Mouse (Mus musculus): ENCODE data around the gene Palm.

The Palm gene

DNA sequence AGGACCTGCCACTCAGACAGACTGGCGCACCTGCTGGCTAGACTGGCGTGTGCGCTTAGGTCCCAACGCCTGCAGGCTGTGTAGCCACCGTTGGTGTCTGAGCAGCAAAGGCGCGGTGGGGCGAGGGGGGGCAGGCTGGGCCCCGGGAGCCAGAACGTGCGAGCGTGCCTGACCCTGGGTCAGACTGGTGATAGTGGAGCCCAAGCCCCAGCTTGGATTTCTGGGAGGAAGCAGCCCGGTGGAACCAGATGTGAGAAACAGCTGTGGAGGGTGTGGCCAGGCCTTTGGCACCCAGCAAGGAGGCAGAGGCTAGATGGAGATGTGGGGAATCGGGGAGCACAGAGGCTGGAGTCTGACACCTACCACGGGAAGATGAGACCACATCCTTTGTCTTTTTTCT is 4.0 kb downstream of the Palm start:
- no peak for DNase-seq (ENCODE audit: low read depth, low spot score)

DNA sequence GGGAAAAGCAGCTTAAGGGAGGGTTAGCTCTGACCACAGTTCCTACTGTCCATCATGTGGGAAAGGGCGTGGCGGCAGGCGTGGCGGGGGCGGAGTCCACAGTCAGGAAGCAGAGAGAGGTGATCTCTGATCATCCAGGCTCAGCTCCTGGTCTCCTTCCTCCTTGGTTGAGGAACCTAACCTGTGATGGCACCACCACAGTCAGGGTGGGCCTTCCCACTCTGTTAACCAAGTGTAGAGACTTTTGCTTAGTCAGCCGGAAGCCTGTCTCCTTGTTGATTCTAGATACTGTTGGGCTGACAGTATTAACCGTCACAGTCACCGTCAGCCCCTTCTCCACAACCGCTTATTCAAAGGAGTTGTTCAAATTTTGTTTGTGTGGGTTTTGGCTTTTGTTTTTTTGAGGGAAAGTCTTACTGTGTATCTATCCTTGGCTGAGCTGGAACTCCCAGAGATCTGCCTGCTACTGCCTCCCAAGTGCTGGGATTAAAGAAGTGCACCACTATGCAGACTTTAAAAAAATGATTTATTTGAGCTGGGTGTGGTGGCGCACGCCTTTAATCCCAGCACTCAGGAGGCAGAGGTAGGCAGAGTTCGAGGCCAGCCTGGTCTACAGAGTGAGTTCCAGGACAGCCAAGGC is 5.0 kb downstream of the Palm start:
- no peak for DNase-seq (ENCODE audit: low read depth, low spot score)

DNA sequence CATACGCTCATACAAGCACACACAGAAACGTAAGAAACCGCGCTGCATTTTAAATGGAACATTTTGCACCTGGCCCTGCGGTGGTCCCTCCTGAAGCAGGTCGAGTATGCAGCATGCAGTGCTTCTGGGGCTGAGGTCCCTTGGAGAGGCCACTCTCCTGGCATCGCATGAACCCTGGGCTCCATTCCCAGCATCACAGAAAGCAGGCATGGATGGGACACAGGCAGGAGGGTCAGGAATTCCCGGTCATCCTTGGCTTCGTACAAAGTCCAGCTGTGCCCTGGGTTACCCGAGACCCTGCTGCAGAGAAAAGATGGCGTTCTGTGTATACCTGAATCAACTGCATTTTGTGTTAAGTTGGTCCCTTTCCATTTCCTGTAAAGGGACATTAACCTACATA is 7.1 kb downstream of the Palm start:
- DNase-seq (ENCODE audit: low read depth, low spot score) = no peak

DNA sequence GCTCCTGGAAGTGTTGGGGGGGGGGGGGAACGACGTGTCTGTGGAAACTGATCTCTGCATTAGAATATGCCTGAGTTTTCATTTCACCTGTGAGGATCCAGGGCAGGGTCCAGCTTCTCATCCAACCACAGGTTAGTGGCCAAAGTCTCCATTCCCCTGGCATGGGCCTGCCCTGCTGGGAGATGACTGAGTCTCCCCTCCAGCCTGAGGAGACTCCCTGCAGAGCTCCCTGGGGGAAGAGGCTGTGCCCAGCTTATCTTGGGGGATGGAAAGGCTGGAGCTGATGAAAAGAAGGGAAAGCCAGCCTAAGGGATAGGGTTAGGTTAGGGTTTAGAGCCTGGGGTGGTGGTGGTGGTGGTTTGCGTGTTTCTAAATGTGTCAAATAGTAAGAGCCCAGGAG is 8.5 kb downstream of the Palm start:
- no peak for DNase-seq (ENCODE audit: low read depth, low spot score)

DNA sequence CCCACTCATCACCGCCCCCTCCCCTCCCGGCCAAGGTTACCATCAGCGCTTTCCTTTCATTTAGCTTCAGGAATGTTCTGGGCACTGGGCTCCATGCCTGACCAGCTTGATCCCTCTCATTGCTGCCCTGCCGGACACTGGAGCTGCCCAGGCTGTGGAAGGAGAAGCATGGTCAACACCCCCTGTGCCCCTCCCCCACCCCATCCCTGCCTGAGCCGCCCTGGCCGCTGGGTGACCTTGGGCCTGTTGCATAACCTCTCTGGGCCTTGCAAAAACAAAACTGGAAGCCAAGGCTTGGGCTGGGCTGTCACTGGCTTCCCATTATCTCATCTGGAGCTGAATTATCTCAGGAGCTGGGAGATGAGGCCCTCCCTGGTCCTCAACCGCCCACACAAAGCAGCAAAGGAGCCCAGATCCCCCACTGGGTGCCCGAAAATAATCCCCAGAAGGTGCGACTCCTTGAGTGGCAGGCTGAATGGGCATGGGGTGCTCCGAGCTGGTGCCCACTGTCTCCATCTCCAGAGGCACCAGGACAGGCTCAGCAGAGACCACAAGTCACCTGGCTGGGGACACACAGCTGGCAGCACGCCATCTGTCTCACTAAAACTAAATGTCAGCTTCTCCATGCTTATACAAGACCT is 9.1 kb downstream of the Palm start:
- DNase-seq (ENCODE audit: low read depth, low spot score) = no peak

DNA sequence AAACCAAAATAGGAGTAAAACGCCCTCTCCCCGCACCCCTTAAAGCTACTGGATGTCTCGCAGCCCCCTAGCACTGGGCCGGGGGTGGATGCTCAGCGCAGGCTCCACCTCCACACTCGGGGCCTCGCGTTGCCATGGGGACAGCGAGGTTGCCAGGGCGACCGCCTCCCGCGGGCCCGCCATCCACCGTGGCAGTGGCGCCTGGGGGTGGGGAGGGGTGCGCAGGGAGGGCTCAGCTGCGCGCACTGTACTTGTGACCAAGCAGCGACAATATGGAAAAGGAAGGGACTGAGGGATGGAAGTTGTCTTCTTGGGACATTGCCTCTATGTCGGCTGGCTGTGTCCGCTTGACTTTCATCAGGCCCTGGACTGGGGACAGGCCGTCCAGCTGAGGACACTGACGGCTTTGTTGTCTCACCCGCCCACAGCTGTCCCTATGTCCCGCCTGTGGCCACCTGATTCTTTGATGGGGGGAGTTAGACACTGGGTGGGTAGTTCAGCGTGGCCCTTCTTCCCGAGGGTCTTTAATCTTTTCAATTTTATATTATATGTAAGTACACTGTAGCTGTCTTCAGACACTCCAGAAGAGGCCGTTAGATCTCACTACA is 10.4 kb downstream of the Palm start:
- peak; percentile 74 for DNase-seq (ENCODE audit: low read depth, low spot score)

DNA sequence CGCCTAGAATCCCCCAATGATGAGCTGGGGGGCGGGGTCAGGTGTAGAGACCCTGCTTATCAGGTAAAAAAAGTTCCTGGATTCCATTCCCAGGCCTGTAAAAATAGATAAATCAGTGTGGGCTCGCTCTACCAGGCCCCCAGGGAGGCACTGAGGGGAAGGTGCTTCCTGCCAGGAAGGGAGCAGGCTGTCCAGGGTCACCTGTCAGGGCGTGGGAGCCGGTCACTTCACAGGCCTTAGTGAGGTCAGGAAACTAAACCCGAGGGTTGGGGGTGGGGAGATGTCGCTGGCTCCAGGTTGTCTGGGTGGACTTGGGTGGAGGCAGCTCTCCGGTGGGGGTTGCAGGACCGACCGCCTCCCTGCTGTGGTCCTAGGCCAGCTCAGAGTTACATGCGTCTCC is 12.3 kb downstream of the Palm start:
- DNase-seq (ENCODE audit: low read depth, low spot score) = no peak

DNA sequence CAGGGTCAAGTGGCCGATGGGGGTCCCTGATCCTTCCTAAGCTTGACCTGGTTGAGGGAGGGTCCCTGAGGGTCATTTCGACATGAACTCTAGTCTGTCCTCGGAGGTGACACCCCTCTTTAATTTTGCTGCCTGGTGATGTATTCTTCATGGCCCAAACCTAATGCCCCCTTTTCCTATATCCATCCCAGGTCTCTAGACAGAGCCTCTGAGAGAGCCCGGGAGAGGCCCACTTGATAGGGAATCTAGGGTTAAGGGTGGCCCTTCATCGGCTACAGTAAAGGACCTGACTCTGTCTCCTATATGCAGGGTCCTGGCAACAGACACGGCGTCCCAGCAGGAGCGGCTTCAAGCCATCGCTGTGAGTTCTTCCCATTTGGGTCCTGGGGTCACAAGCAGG is 13.0 kb downstream of the Palm start:
- no peak for DNase-seq (ENCODE audit: low read depth, low spot score)

DNA sequence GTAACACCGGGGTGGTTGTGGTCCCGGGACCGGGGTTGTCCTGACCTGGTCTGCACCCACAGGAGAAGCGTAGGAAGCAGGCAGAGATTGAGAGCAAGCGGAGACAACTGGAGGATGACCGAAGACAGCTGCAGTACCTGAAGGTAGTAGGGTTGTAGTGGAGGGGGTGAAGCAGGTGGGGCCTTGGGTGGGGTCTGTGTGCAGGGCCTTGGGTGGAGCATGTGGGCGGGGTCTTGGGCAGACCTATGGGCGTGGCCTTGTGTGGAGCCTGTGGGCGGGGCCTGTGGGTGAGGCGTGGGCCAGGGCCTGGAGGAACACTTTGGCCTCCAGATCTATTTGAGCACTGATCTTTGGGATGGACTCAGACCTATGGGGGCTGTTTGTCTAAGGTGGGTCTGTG is 13.6 kb downstream of the Palm start:
- no peak for DNase-seq (ENCODE audit: low read depth, low spot score)

DNA sequence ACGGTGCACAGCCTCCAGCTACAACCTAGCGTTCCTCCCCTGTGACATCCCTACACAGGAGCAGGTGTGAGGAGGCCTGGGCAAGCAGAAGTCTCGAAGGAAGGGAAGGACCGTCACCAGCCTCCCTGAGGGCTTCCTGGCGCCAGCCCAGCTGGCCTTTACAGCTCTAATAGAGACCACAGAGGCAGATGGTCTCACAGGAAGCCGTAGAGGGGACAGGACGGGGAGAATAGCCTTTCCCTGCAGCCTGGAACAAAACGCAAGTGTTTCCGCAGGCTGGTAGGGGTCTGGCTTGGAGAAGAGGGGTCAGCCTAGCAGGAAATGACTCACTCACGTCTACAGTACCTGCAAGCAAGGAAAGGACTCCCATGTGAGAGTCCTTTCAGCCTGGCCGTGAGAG is 14.5 kb downstream of the Palm start:
- no peak for DNase-seq (ENCODE audit: low read depth, low spot score)

DNA sequence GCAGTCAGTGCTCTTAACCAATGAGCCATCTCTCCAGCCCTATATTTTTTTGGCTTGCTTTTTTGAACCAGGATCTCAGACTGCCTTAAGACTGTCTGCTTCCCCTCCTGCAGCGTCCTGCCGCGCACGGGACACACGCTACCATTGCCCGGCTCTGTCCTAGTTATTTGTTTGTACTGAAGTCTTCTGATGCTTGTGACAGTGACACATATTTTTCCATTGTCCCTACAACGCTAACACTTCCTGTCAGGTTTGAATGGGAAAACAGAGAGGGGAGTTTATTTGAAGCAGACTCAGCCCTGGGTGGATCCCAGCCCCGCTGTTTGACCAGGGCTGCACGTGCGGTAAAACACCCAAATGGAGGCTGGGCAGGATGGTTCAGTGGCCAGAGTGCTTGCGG is 15.4 kb downstream of the Palm start:
- DNase-seq (ENCODE audit: low read depth, low spot score) = no peak

DNA sequence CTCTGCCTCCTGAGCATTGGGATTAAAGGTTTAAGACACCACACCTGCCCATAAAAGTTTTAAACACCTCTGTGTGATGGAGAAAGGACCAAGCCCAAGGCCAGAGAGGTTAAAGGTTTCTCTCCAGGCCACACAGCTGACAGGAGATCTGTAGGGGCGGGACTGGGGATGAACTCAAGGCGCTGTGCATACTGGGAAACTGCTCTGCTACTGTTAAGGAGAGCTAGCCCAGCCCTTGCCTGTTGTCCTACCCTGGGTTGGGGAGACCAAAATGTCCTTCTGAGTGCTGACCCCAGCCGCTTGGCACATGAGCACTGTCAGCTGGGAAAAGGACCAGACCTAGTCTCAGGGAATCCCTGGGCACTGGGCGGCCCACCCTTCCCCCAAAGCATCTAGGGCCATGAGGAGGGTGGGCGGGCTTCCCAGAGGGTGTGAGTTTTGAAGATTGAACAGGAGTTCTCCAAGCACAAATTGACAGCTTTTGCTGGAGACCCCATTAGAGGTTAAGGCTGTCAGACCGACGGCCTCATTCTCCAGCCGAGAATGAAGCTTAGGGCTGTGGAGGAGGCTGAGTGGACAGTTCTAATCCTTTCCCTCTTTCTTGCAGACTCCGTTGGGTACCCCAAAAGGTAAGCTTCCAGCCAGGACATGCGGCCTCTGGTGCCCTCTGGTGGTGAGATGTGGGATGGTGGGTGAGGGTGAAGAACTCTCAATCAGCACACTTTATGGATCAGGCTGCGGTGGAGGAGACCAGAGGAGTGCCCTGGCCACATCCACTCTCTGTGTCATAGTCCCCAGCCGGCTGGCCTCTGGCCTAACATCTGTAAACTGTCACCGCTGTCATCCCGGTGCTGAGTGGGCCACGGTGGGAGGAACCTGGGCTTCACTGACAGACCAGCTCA is 18.6 kb downstream of the Palm start:
- peak; percentile 63 for DNase-seq (ENCODE audit: low read depth, low spot score)

DNA sequence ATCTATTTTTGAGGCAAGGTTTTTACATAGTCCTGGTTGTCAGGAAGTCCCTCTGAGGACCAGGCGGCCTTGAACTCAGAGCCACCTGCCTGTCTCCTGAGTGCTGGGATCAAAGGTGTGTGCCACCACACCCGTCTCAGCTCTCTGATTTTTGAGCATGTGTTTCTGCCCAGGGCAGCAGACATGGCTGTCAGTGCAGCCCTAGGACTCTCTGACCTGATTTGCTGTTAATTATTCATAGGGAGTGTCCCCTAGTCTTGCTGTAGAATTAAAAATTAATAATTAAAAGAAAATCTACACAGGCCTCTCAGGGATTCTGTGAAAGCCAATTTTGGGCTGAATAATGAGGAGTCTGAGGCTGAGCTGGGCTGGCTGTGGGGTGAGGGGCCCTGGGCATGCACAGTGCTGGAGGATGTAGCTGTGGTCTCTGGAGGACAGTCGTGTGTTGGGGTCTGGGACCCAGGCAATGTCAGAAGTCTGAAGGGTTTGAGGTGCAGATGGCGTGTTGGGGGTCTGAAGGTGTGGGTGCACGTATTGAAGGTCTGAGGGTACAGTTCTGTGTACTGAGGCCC is 21.0 kb downstream of the Palm start:
- no peak for DNase-seq (ENCODE audit: low read depth, low spot score)

DNA sequence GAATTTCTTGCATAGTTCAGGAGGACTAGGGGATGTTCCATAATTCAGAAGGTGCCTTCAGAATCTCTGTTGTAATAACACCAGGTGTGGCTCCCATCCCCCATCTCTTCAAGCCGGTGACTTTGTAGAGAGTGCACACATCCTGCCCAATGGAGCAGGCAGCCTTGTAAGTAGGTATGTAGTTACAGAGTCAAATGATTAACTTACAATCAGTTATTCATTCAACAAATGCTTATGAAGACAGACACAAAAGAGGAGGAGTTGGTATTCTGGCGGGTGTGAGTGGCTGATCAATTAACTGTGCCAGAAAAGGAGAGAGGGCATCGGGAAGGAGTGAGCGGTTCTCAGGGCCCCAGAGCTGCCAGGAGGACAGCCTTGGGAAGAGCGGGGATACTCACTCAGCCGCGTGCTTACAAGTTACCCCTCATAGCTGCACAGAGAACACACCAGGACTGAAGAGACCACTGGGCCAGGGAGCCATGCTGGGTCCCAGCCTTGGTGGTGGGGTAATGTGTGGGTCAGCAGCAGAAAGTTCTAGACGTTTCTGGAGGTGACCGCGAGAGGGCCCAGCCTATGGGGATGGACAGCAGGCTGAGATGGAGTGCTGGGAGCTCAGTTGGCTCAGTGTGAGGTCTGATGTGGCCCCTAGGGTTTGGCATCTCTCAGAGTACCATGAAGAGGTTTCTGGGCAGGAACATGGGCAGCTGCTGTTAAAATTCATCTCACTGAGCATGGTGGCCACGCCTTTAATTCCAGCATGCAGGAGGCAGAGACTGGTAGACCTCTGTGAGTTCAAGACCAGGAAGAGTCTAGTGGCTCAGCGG is 22.5 kb downstream of the Palm start:
- DNase-seq (ENCODE audit: low read depth, low spot score) = no peak

DNA sequence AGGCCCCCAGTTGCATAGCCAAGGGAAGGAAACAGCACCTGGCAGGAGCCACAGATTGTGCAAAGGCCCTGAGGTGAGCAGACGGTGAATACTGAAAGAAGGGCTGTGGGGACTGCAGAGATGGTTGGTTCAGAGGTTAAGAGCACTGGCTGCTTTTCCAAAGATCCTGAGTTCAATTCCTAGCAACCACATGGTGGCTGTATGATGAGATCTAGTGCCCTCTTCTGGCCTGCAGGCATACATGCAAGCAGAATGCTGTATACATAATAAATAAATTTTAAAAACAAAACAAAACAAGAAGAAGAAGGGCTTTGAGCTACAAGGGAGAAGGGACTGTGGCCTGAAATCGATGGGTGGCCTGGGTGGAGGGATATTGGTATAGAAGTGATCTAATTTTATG is 23.7 kb downstream of the Palm start:
- no peak for DNase-seq (ENCODE audit: low read depth, low spot score)

DNA sequence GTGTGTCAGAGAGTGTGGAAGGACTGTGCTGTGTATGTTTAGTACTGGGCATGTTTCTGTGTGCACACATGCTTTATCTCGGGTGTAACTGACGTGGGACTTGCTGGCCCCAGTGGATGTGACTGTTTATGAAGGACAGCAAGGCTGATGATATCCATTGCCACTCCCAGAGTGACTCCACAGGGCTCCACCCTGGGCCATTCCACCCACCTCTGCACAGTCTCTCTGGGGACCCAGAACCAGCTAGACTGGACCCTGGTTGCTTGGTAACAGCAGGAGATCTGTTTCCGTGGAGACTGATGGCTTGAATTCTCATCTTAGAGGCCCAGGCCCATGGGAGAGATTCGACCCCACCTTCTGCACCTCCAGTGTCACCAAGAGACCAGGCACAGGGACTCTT is 24.9 kb downstream of the Palm start:
- DNase-seq (ENCODE audit: low read depth, low spot score) = no peak

DNA sequence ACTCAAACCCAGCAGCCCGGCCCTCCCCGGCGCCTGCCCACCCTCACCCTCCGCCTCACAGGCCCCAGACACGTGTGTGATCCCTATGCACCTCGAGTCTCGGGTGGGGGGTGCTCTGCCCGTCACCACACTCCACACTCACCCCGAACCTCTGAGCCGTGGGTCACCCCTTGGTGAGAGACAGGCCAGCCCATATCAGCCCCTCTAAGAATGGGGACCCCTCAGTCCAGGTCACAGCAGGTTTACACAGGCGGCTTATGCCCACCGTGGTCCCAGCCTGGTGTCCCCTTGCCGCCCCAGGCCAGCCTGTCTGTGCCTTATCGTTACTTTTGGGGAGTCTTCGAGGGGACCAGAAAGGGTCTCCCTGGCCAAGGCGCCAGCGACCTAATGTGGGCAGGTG is 26.2 kb downstream of the Palm start:
- no peak for DNase-seq (ENCODE audit: low read depth, low spot score)

DNA sequence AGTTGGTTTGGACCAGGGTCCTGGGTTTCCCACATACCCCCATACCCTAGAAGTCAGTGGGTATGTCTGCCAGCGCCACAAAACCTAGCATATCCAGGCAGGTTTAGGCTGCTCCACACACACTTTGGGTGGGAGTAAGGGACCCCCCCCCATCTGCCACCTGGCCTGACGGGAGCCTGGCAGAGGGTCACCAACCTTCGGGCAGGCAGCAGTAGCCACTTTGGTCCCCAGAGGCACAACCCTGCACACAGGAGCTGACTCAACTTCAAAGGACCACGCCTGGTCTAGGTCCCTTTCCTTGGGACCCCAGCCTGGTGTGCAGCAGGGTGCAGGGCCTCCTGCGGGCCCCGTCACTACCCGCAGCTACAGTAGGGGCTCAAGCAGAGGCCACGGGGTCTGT is 26.9 kb downstream of the Palm start:
- no peak for DNase-seq (ENCODE audit: low read depth, low spot score)

DNA sequence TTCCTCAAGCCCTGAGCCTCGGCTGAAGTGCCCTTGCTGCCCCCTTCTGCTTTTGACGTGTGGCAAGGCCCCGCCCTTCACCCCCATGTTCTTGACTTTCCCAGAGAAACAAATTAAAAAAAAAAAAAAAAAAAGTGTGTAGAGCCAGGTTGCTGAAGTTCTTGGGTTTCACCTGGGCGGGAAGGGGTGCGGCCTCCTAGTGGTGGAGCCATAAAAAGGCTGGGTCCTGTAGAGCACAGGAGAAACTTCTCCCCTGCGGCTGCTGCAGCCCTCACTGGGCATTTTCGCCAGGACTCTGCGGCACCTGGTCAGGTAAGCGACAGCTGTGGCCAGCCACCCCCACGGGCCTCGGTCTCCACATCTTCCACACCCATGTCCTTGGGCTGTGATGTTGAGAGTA is 27.4 kb downstream of the Palm start, which contains the start of gene Misp:
TSS of gene Misp (plus strand) at position 208 of the 400 bp plus-strand sequence.
- DNase-seq (ENCODE audit: low read depth, low spot score) = no peak

DNA sequence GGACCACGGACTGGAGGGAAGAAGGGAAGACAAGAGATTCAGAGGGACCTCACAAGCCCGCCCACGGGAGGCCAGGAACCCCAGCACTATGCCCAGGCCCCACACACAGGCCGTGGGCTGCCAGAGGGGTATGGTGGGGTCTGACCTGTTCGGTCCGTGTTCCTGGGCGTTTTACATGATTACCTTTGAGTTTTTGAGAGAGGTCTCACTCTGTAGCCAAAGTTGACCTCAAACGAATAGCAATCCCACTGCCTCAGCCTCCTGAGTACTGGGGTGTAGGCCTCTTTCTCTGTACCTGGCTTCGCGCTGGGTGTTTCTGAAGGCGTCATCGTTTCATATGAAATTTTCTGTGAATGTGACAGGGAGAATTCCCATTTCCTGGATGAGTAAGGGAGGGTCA is 28.4 kb downstream of the Palm start:
- no peak for DNase-seq (ENCODE audit: low read depth, low spot score)

DNA sequence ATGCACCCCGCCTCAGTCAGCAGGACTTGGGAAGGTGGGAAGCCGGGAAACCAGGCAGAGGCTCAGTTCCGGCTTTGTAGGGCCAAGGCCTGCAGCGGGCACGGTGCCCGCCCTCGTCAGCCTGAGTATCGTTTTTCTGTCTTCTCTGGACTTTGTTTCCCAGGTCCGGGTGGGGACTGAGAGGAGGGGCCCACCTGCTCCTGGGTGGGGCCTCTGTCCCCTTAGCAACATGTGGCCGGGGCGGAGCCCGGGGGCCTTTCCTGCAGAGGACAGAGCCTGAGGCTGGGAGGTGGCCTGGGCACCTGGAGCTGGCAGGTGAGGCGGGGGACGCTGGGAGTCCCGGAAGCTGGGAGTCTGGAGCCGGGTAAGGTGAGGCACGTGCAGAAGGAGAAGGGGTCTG is 29.0 kb downstream of the Palm start:
- DNase-seq (ENCODE audit: low read depth, low spot score) = no peak
